Mouse (Mus musculus) embryonic facial prominence, embryonic 12.5 days (tissue): ENCODE measurements at regions not wholly inside any gene's neighbourhood (a gene's known extent, or its start where the extent isn't known, plus 50 kb on each side); places are given as distances from the start of the nearest gene placed in this dataset.

ENCODE experiments used
- ATAC-seq: fragments of 200-750 bp; cut with Nextera tagmentation; 2 replicates; pipeline ENCODE4 v1.8.0; 2017; ENCODE audit not compliant: insufficient number of reproducible peaks, insufficient read depth, low FRiP score, low TSS enrichment
- H3K27ac ChIP-seq: fragments of 300-500 bp; sonication (generic); 2 replicates; pipeline ENCODE4 v1.5.1; 2016; ENCODE audit warnings: mild to moderate bottlenecking
- H3K27me3 ChIP-seq: fragments of 300-500 bp; sonication (generic); 2 replicates; pipeline ENCODE4 v1.6.1; 2016; ENCODE audit warnings: mild to moderate bottlenecking, moderate library complexity
- H3K36me3 ChIP-seq: fragments of 300-500 bp; sonication (generic); 2 replicates; pipeline ENCODE4 v1.6.1; 2016; ENCODE audit warnings: mild to moderate bottlenecking
- H3K4me1 ChIP-seq: fragments of 300-500 bp; sonication (generic); 2 replicates; pipeline ENCODE4 v1.6.1; 2016
- H3K4me2 ChIP-seq: fragments of 300-500 bp; sonication (generic); replicated peaks from 2 replicates; pipeline ENCODE4 v1.6.1; 2016; ENCODE audit warnings: mild to moderate bottlenecking, moderate library complexity
- H3K4me3 ChIP-seq: fragments of 300-500 bp; sonication (generic); 2 replicates; pipeline ENCODE4 v1.5.1; 2016; ENCODE audit warnings: mild to moderate bottlenecking
- H3K9ac ChIP-seq: fragments of 300-500 bp; sonication (generic); 2 replicates; pipeline ENCODE4 v1.6.1; 2016; ENCODE audit warnings: mild to moderate bottlenecking, moderate library complexity
- H3K9me3 ChIP-seq: fragments of 300-500 bp; sonication (generic); 2 replicates; pipeline ENCODE4 v1.6.1; 2016; ENCODE audit warnings: mild to moderate bottlenecking, moderate library complexity
- WGBS: fragments of 180-500 bp; shearing (Covaris S2); methylation state at CpG from one replicate; pipeline ENCODE4 v1.1.7; 2016; 5-methylcytosine and 5-hydroxymethylcytosine counted together

DNA sequence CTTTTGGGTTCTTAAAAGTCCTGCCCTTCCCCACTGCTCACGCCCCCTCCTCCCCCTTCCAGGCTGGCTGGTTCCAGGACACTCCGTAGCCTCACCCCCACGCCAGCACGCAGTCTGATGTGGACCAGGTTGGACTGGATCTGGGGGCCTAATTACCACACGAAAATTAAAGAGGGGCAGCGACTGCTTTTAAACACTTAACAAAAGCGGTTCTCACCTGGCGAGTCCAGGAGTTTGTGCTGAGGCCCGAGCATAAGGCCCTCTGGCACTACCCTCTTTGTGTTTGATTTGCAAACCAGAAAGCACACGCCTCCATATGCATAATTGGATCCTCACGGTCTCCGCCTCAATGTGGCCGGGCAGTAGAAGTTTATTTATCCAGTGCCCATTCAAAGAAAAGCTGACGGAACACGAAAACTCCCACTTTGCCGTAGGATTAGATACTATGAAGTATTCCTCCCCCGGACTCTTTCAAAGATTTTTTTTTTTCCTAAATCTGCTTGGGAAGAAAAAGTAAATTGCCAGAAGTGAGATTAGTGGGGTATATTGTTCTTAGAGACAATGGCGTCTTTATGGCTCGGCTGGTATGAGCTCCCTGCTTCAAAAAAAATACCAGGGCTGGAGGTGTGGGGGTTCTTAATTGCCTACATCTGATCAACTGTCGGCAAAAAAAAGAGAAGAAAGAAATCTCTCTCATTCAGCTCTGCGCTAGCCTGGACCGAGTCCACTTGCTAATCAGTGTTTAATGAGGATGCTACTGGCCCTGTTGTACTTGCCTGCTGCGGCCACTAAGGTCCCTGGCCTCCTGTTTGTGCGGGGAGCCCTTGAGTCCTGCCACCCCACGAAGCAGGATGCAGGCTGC lies 148.5 kb upstream of the Tut7 start:
- WGBS = 3% methylated on average over 25 of the region's 25 CpGs
- no peaks in the 10 kb centered on the region for H3K9me3 ChIP-seq
- H3K27me3 ChIP-seq = no peaks in the 10 kb centered on the region
- H3K4me3 ChIP-seq = peak overlapping the region; percentile 16
- H3K4me1 ChIP-seq = peaks cover 34% of the 10 kb centered on the region
- peak overlapping the region; percentile 46 for H3K4me2 ChIP-seq
- H3K27ac ChIP-seq = peak overlapping the region; percentile 69
- no peaks in the 10 kb centered on the region for H3K36me3 ChIP-seq
- peak overlapping the region; percentile 31; the same call in 1 of the 2 replicates for H3K9ac ChIP-seq
- ATAC-seq = peak; percentile 66; the same call in 1 of the 2 replicates

DNA sequence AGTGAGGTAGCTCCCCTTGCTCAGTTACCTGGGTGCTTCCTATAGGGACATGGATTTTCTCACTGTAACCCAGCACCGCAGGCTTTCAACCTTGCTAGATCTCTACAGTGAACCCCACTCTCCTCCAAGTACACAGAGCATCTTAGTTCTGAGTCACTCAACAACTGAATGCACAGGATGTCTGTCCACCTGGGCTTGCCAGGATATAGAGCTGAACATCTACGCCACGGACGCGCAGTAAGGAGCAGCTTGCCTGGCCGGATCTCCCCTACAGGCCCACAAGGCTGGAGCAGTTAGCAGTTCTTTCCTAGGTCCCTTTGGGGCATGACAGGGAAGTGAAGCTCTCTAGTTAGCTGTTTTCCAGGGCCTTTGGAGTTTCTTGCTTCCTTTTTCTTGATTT lies 147.5 kb upstream of the Tut7 start:
- peaks cover 26% of the 10 kb centered on the region for H3K4me1 ChIP-seq
- 26% methylated on average over 6 of the region's 6 CpGs for WGBS
- peak overlapping the region; percentile 69 for H3K27ac ChIP-seq
- H3K9ac ChIP-seq = no peak overlapping the region
- H3K4me2 ChIP-seq = peak overlapping the region; percentile 46; the same call in 1 of the 2 replicates
- H3K27me3 ChIP-seq = no peaks in the 10 kb centered on the region
- H3K36me3 ChIP-seq = no peaks in the 10 kb centered on the region
- H3K9me3 ChIP-seq = no peaks in the 10 kb centered on the region
- H3K4me3 ChIP-seq = no peak overlapping the region
- no peak for ATAC-seq

GRCm38 (mm10) chr13:59969484-59969883 lies 146.5 kb upstream of the Tut7 start:
- H3K4me1 ChIP-seq = peaks cover 22% of the 10 kb centered on the region
- H3K4me3 ChIP-seq = no peak overlapping the region
- no peaks in the 10 kb centered on the region for H3K27me3 ChIP-seq
- no peak overlapping the region for H3K9ac ChIP-seq
- 0 out of 2 replicates have a peak overlapping the region, but pooled peaks have one; percentile 69 for H3K27ac ChIP-seq
- 56% methylated on average over 3 of the region's 3 CpGs for WGBS
- H3K36me3 ChIP-seq = no peaks in the 10 kb centered on the region
- no peaks in the 10 kb centered on the region for H3K9me3 ChIP-seq
- ATAC-seq = no peak
- H3K4me2 ChIP-seq = no peak overlapping the region

DNA sequence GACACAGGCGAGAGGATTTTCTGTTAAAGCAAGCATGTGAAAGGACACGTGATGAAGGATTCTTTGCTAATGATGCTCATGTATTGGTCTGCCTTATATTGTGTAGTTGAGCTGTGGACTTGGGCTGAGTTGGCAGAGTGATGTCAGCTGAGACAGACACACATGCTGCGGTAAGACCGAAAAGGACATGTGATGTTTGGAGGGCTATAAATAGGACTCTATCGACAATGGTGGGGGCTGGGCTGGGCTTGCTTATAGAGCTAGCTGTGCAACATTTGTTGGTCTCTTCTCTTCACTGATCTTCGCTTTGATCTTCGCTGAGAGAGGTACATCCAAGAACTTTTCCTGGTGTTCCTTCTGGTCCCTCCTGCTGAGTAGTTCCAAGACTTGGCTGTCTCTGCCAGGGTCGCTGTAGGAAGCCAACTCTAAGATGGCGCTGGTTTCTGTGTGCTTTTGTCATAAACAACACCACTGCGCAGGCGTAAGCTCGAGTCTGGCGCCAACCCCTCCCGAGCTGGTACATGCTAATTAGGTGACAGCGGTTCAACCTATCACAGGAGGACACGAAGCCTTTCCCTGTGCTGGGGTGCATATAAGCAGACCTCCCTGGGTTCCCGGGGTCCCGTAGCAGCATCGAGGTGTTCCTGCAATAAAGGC lies 145.8 kb upstream of the Tut7 start:
- no peaks in the 10 kb centered on the region for H3K27me3 ChIP-seq
- H3K4me1 ChIP-seq = peaks cover 22% of the 10 kb centered on the region
- H3K36me3 ChIP-seq = no peaks in the 10 kb centered on the region
- H3K9me3 ChIP-seq = no peaks in the 10 kb centered on the region
- H3K27ac ChIP-seq = no peak overlapping the region
- WGBS = 92% methylated on average over 19 of the region's 19 CpGs
- no peak overlapping the region for H3K4me3 ChIP-seq
- no peak for ATAC-seq
- H3K9ac ChIP-seq = no peak overlapping the region
- no peak overlapping the region for H3K4me2 ChIP-seq

DNA sequence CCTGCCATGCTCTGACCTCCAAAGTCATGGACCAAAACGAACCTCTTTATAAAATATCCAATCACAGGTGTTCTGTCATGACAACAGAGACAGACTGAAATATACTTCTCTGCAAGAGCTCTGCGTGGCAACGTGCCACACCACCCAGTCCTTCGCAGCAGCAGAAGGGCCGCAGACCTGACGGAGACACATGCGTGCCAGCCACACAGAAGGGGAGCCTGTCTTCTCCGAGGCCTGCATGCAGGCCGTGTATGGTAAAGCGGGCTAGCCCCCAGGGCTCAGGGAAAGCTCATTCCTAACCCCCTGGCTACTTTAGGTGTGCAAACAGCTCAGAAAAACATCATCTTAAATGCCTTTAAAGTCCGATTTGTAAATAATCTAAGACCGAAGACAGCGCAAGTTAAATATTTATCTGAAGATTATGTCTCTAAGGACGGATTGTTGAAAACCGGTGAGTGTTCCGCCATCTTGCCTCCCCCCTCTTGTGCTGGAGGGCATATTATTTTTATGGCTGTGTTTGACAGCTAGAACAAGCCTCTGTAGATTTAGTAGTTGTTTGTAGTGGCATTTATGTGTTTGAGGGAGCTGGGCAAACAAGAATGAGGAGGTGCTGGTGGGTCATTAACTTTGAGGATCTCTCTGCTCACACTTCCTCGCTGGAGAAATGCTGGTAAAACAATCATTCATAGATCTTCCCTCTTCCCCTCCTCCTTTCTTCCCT lies 143.7 kb upstream of the Tut7 start:
- H3K4me2 ChIP-seq = no peak overlapping the region
- H3K9ac ChIP-seq = no peak overlapping the region
- no peaks in the 10 kb centered on the region for H3K9me3 ChIP-seq
- ATAC-seq = no peak
- no peaks in the 10 kb centered on the region for H3K27me3 ChIP-seq
- H3K27ac ChIP-seq = no peak overlapping the region
- 80% methylated on average over 17 of the region's 17 CpGs for WGBS
- H3K36me3 ChIP-seq = no peaks in the 10 kb centered on the region
- no peak overlapping the region for H3K4me3 ChIP-seq
- peaks cover 22% of the 10 kb centered on the region for H3K4me1 ChIP-seq

DNA sequence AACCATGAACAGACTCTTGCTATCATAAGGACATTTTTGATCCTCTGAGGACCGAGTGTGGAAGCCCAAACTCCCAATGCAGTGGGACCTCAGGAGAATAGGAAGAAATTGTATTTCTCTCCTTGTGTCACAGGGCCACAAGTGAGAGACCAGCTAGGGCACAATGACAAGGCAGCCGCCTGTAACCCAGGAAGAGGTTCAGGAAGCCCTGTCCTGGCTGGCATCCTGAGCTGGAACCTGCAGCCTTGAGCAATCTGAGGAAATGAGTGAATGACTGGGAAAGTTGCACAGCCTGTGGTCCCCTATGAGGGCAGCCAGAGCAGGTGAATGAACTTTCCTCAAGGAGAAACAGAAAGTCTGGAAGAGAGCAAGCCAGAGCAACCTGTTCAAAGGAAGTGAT lies 142.0 kb upstream of the Tut7 start:
- H3K9ac ChIP-seq = no peak overlapping the region
- H3K27ac ChIP-seq = no peak overlapping the region
- no peaks in the 10 kb centered on the region for H3K9me3 ChIP-seq
- 100% methylated on average over 2 of the region's 2 CpGs for WGBS
- H3K4me2 ChIP-seq = no peak overlapping the region
- no peaks in the 10 kb centered on the region for H3K36me3 ChIP-seq
- ATAC-seq = no peak
- H3K27me3 ChIP-seq = no peaks in the 10 kb centered on the region
- H3K4me1 ChIP-seq = peaks cover 13% of the 10 kb centered on the region
- H3K4me3 ChIP-seq = no peak overlapping the region

DNA sequence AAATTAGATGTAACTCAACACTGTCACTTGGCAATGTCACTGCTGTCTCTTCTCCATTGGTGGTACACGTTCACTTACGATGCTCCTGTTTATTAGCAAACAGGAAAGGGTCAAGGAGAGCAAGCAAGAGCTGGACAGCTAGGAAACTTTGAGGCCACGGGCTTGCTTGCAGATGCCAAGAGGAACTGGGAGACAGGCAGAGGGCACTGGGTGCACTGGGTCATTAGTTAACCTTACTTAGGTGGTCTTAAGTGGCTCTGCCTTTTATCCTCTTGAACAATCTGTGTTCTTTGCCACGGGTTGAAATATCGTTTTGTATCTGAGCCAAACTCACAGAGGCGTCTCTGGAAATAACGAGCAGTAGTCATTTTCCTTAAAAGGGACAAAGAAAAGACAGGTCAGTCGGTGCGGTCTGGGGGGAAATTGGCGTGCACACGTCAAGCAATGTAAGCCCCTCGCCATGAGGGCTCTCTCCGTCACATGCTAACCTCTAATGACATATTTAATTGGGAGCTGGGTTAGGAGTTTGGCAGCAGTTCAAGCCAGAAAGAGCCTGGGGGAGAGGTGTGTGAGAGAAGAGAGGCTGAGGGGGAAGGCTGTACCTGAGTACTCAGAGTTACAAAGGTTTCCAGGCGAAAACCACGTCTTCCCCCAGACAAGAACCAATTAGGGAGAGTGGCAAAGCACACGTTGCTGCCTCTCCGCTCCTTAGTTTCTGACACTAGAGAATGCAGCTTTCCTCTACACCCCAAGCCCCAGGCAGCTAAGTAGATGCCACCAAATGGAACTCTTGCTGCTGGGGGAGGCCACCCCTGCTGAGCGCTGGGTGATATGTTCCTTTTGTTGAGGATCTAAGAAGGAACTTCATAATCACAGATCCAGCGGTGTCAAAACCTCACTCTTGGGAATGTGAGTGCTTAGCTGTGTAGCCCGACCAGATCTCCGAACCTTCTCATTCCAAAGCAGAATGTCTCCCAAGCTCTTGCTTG lies 140.0 kb upstream of the Tut7 start:
- Histone ChIP-seq H3K27ac (no peak overlapping the region), H3K9ac (no peak overlapping the region), H3K4me1 (peaks cover 8% of the 10 kb centered on the region), H3K36me3 (no peaks in the 10 kb centered on the region), H3K4me3 (no peak overlapping the region), H3K4me2 (no peak overlapping the region), H3K27me3 (no peaks in the 10 kb centered on the region), H3K9me3 (no peaks in the 10 kb centered on the region)
- no peak for ATAC-seq
- WGBS = 58% methylated on average over 21 of the region's 21 CpGs

- no peaks in the 10 kb centered on the region for H3K36me3 ChIP-seq
- ATAC-seq = peak; percentile 64; the same call in 1 of the 2 replicates
- no peak overlapping the region for H3K4me2 ChIP-seq
- H3K9ac ChIP-seq = no peak overlapping the region
- no peak overlapping the region for H3K27ac ChIP-seq
- no peaks in the 10 kb centered on the region for H3K27me3 ChIP-seq
- no peak overlapping the region for H3K4me3 ChIP-seq
- H3K9me3 ChIP-seq = no peaks in the 10 kb centered on the region
- WGBS = 42% methylated on average over 2 of the region's 2 CpGs
- H3K4me1 ChIP-seq = peaks cover 4% of the 10 kb centered on the region; the same call in 1 of the 2 replicates
Measured at GRCm38 (mm10) chr13:59956441-59956840, 133.5 kb upstream of the Tut7 start.

GRCm38 (mm10) chr13:59952809-59953208 lies 129.9 kb upstream of the Tut7 start:
- Histone ChIP-seq H3K4me2 (no peak overlapping the region), H3K27me3 (no peaks in the 10 kb centered on the region), H3K27ac (no peak overlapping the region), H3K36me3 (no peaks in the 10 kb centered on the region), H3K9me3 (no peaks in the 10 kb centered on the region), H3K4me1 (peaks cover 14% of the 10 kb centered on the region; the same call in 1 of the 2 replicates), H3K4me3 (no peak overlapping the region), H3K9ac (no peak overlapping the region)
- WGBS = 46% methylated on average over 4 of the region's 4 CpGs
- ATAC-seq = no peak

DNA sequence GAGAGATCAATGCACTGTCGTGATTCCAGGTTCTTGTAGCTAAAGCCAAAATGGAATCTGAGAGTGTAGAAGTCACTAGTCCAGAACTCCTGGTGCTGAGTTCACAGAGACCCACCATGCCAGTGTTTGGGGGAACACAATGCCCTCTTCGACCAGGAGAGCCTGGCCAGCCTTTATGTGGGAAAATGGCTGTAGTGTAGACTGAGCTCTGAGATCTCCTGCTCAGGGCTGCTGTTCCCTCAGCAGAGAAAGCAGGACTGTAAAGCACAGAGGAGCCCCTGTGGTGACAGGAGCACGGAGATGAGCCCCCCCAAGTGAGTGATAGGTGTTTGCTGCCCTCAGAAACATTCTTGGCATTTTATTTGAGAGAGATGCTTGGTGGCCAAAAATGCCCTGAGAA lies 129.2 kb upstream of the Tut7 start:
- Histone ChIP-seq H3K4me1 (peaks cover 15% of the 10 kb centered on the region; the same call in 1 of the 2 replicates), H3K4me3 (no peak overlapping the region), H3K36me3 (no peaks in the 10 kb centered on the region), H3K27me3 (no peaks in the 10 kb centered on the region), H3K27ac (no peak overlapping the region), H3K4me2 (no peak overlapping the region), H3K9me3 (no peaks in the 10 kb centered on the region), H3K9ac (no peak overlapping the region)
- no peak for ATAC-seq
- 62% methylated on average over 3 of the region's 3 CpGs for WGBS

GRCm38 (mm10) chr13:59950281-59950680 lies 127.3 kb upstream of the Tut7 start:
- no peak overlapping the region for H3K4me2 ChIP-seq
- peaks cover 17% of the 10 kb centered on the region; the same call in 1 of the 2 replicates for H3K4me1 ChIP-seq
- no peak overlapping the region for H3K27ac ChIP-seq
- no peak for ATAC-seq
- no peaks in the 10 kb centered on the region for H3K9me3 ChIP-seq
- H3K9ac ChIP-seq = no peak overlapping the region
- WGBS = 83% methylated on average over 3 of the region's 3 CpGs
- H3K4me3 ChIP-seq = no peak overlapping the region
- H3K27me3 ChIP-seq = no peaks in the 10 kb centered on the region
- H3K36me3 ChIP-seq = no peaks in the 10 kb centered on the region
